Mouse (Mus musculus): Measurements from ENCODE around the gene Cenpq. TPM values are rescaled to one million over a fixed set of nuclear protein-coding genes. Genes with fewer than 3 reads are reported as not detected.

Gene Cenpq
- total and polyA plus RNA-seq, 3 experiments: 20.9 to 25.5 TPM; not detected in 1

GRCm38 (mm10) chr17:40885155-40885554, 49.7 kb downstream of the Cenpq start:
- no peak overlapping the region for H3K9ac ChIP-seq (ENCODE audit: control insufficient read depth, low read depth, low read length, poor library complexity, severe bottlenecking)
- H3K27ac ChIP-seq (ENCODE audit: control insufficient read depth, low read depth, low read length): no peak overlapping the region
- DNase-seq (ENCODE audit: low read depth, low spot score): no peak
- peaks cover 6 to 16% of the 10 kb centered on the region in 2 experiments for H3K4me1 ChIP-seq (ENCODE audit: control insufficient read depth in 1 of 2, insufficient read depth in 2 of 2, low read length in 2 of 2)
- H3K79me2 ChIP-seq (ENCODE audit: control insufficient read depth, insufficient read depth, low read length, poor library complexity): peaks cover under 1% of the 10 kb centered on the region; the same call in 1 of the 2 replicates
- no peaks in the 10 kb centered on the region for H3K9me3 ChIP-seq (replicated peaks; ENCODE audit: insufficient read depth, low read length)
- no peak overlapping the region for H3K4me3 ChIP-seq (ENCODE audit: control insufficient read depth in 1 of 2, insufficient read depth in 1 of 2, low read depth in 2 of 2, low read length in 2 of 2)
- TF ChIP-seq CHD1 (IDR thresholded peaks at IDR 0.05; ENCODE audit: low read depth, low read length) (no peak), CTCF (IDR thresholded peaks at IDR 0.05 in 2 of 3, conservative IDR thresholded peaks at IDR 0.05 in 1 of 3; ENCODE audit: control insufficient read depth in 1 of 3, insufficient read depth in 1 of 3, low read depth in 2 of 3, low read length in 3 of 3, poor library complexity in 1 of 3, severe bottlenecking in 1 of 3) (no peak), SMC3 (IDR thresholded peaks at IDR 0.05; ENCODE audit: low read depth, low read length) (no peak), RCOR1 (IDR thresholded peaks at IDR 0.05; ENCODE audit: low read depth, low read length) (no peak), EP300 (IDR thresholded peaks at IDR 0.05; ENCODE audit: low read depth in 1 of 2, low read length in 2 of 2) (no peak), USF1 (IDR thresholded peaks at IDR 0.05; ENCODE audit: low read depth, low read length) (no peak), MYC (IDR thresholded peaks at IDR 0.05; ENCODE audit: low read depth, low read length) (no peak), CHD2 (IDR thresholded peaks at IDR 0.05; ENCODE audit: low read length) (no peak), TBP (IDR thresholded peaks at IDR 0.05; ENCODE audit: low read depth, low read length) (no peak), POLR2AphosphoS2 (IDR thresholded peaks at IDR 0.05; ENCODE audit: low read length) (no peak), E2F4 (IDR thresholded peaks at IDR 0.05; ENCODE audit: borderline replicate concordance, low read depth, low read length) (no peak), ELF1 (IDR thresholded peaks at IDR 0.05; ENCODE audit: low read depth, low read length) (no peak), ETS1 (IDR thresholded peaks at IDR 0.05; ENCODE audit: low read depth, low read length) (no peak), JUND (IDR thresholded peaks at IDR 0.05; ENCODE audit: low read depth, low read length) (no peak), GABPA (IDR thresholded peaks at IDR 0.05; ENCODE audit: low read depth, low read length) (no peak), ZKSCAN1 (IDR thresholded peaks at IDR 0.05; ENCODE audit: low read depth, low read length) (no peak), MAZ (IDR thresholded peaks at IDR 0.05; ENCODE audit: low read depth, low read length) (no peak), ZMIZ1 (IDR thresholded peaks at IDR 0.05; ENCODE audit: low read depth, low read length) (no peak)
- no peaks in the 10 kb centered on the region for H3K27me3 ChIP-seq (ENCODE audit: control insufficient read depth in 1 of 2, insufficient read depth in 2 of 2, low read length in 2 of 2)
- peaks cover 0 to 23% of the 10 kb centered on the region in 2 experiments; a peak in 2 of 4 replicates for H3K36me3 ChIP-seq (ENCODE audit: control insufficient read depth in 1 of 2, insufficient read depth in 2 of 2, low read length in 2 of 2)

GRCm38 (mm10) chr17:40882172-40882571, 52.7 kb downstream of the Cenpq start:
- no peaks in the 10 kb centered on the region for H3K9me3 ChIP-seq (replicated peaks; ENCODE audit: insufficient read depth, low read length)
- no peak overlapping the region for H3K9ac ChIP-seq (ENCODE audit: control insufficient read depth, low read depth, low read length, poor library complexity, severe bottlenecking)
- H3K27me3 ChIP-seq (ENCODE audit: control insufficient read depth in 1 of 2, insufficient read depth in 2 of 2, low read length in 2 of 2): no peaks in the 10 kb centered on the region

More at GRCm38 (mm10) chr17:40882172-40882571, 52.7 kb downstream of the Cenpq start:
- Histone ChIP-seq H3K4me3 (ENCODE audit: control insufficient read depth in 1 of 2, insufficient read depth in 1 of 2, low read depth in 2 of 2, low read length in 2 of 2) (no peak overlapping the region), H3K36me3 (ENCODE audit: control insufficient read depth in 1 of 2, insufficient read depth in 2 of 2, low read length in 2 of 2) (peaks cover 0 to 12% of the 10 kb centered on the region in 2 experiments; a peak in 2 of 4 replicates), H3K4me1 (ENCODE audit: control insufficient read depth in 1 of 2, insufficient read depth in 2 of 2, low read length in 2 of 2) (peaks cover 0 to 6% of the 10 kb centered on the region in 2 experiments), H3K27ac (ENCODE audit: control insufficient read depth, low read depth, low read length) (no peak overlapping the region), H3K79me2 (ENCODE audit: control insufficient read depth, insufficient read depth, low read length, poor library complexity) (peaks cover 5% of the 10 kb centered on the region; the same call in 1 of the 2 replicates)
- peak; percentile 32 for DNase-seq (ENCODE audit: low read depth, low spot score)
- TF ChIP-seq MEF2A (IDR thresholded peaks at IDR 0.05; ENCODE audit: extremely low read depth, insufficient replicate concordance, low read depth, low read length, poor library complexity, severe bottlenecking) (no peak), SMC3 (IDR thresholded peaks at IDR 0.05; ENCODE audit: low read depth, low read length) (no peak), TAL1 (IDR thresholded peaks at IDR 0.05; ENCODE audit: low read length) (no peak), GABPA (IDR thresholded peaks at IDR 0.05; ENCODE audit: low read depth, low read length) (no peak), ZMIZ1 (IDR thresholded peaks at IDR 0.05; ENCODE audit: low read depth, low read length) (no peak), BHLHE40 (IDR thresholded peaks at IDR 0.05; ENCODE audit: borderline replicate concordance, low read depth, low read length) (0 out of 2 replicates have a peak, but pooled peaks have one; percentile 33), MAFK (IDR thresholded peaks at IDR 0.05; ENCODE audit: borderline replicate concordance, low read depth, low read length) (no peak; the same call in 1 of the 2 replicates), RAD21 (IDR thresholded peaks at IDR 0.05; ENCODE audit: low read depth, low read length) (no peak), ELF1 (IDR thresholded peaks at IDR 0.05; ENCODE audit: low read depth, low read length) (0 out of 2 replicates have a peak, but pooled peaks have one; percentile 9), RCOR1 (IDR thresholded peaks at IDR 0.05; ENCODE audit: low read depth, low read length) (peak; percentile 99), ZC3H11A (IDR thresholded peaks at IDR 0.05; ENCODE audit: low read depth, low read length) (no peak), MYB (IDR thresholded peaks at IDR 0.05; ENCODE audit: low read depth, low read length) (no peak), TBP (IDR thresholded peaks at IDR 0.05; ENCODE audit: low read depth, low read length) (no peak), TCF12 (IDR thresholded peaks at IDR 0.05; ENCODE audit: low read depth, low read length) (peak; percentile 64), MXI1 (IDR thresholded peaks at IDR 0.05; ENCODE audit: low read depth, low read length) (peak; percentile 39; the same call in 1 of the 2 replicates), E2F4 (IDR thresholded peaks at IDR 0.05; ENCODE audit: borderline replicate concordance, low read depth, low read length) (no peak), GATA1 (IDR thresholded peaks at IDR 0.05; ENCODE audit: low read depth, low read length) (peak; percentile 92), EP300 (IDR thresholded peaks at IDR 0.05; ENCODE audit: low read depth in 1 of 2, low read length in 2 of 2) (peak; percentile 76 to 78), ETS1 (IDR thresholded peaks at IDR 0.05; ENCODE audit: low read depth, low read length) (peak; percentile 46; the same call in 1 of the 2 replicates), HCFC1 (IDR thresholded peaks at IDR 0.05; ENCODE audit: low read depth, low read length) (no peak)
